Mouse (Mus musculus): ENCODE results near the gene Syn3.

Gene Syn3

GRCm38 (mm10) chr10:86342713-86343112 is 156.0 kb downstream of the Syn3 start:
- ATAC-seq (ENCODE audit: insufficient number of reproducible peaks, low FRiP score, low TSS enrichment): no peak

- ATAC-seq (ENCODE audit: insufficient number of reproducible peaks, low FRiP score, low TSS enrichment): no peak
Observed at GRCm38 (mm10) chr10:86342151-86342550, 156.5 kb downstream of the Syn3 start.

DNA sequence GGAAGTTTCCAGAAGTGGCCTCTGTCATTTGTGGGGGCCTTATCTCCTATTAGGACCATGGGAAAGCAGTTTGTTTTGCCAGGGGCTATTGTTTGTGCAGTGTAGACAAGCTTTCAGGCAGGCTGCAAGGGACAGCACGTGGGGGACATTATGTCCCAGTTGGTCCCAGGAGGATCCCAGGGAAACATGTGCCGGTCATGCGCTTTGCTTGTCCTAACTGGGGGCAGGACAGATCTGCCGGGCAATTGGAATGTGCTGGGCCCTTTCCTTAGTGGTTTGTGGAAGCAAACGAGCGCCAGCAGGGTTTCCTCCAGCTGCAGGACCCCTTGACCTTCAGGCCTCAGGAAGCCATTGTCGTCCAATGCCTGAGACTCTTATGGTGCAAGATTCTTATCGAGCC is 157.1 kb downstream of the Syn3 start:
- ATAC-seq (ENCODE audit: insufficient number of reproducible peaks, low FRiP score, low TSS enrichment): no peak

DNA sequence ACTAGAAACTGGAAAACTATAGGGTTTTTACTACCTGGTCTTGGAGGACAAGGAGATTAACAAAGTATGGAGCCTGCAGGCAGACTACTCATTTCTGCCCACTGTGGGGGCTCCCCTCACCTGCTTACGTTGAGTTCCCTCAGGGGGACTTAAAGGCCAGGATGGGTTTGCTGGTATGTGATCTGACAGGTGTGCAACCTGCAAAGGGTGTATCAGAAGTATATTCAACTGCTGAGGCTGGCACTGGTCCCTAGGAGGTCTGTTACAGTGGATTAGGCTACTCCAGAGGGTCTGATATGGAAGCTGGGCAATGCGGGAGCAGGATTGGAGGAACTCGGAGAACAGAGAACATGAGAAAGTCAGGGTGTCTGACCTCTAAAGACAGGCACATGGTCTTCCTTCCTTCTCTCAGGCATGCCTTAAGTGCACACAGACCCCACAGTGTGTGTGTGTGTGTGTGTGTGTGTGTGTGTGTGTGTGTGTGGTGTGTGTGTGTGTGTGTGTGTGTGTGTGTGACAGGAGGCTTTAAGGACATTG is 157.6 kb downstream of the Syn3 start:
- no peak for ATAC-seq (ENCODE audit: insufficient number of reproducible peaks, low FRiP score, low TSS enrichment)

DNA sequence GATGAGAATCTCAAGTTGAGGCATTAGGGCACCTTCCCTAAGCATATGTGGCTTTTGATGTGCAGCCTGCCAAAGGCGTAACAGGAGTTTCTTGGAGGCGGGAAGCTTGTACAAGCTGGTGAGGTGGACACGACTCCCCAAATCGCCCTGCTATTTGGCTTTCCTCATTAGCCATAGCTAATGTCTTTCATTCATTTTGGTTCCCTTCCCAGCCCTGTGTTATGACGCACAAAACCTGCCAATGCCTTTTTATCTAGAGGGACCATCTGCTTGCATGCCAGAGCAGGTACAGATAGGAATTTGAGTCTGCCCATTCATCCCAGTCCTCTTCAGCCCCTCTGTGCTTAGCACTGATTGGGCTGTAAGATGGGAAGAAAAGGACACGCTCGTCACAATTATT is 158.3 kb downstream of the Syn3 start:
- peak; percentile 11; the same call in 1 of the 2 replicates for ATAC-seq (ENCODE audit: insufficient number of reproducible peaks, low FRiP score, low TSS enrichment)

DNA sequence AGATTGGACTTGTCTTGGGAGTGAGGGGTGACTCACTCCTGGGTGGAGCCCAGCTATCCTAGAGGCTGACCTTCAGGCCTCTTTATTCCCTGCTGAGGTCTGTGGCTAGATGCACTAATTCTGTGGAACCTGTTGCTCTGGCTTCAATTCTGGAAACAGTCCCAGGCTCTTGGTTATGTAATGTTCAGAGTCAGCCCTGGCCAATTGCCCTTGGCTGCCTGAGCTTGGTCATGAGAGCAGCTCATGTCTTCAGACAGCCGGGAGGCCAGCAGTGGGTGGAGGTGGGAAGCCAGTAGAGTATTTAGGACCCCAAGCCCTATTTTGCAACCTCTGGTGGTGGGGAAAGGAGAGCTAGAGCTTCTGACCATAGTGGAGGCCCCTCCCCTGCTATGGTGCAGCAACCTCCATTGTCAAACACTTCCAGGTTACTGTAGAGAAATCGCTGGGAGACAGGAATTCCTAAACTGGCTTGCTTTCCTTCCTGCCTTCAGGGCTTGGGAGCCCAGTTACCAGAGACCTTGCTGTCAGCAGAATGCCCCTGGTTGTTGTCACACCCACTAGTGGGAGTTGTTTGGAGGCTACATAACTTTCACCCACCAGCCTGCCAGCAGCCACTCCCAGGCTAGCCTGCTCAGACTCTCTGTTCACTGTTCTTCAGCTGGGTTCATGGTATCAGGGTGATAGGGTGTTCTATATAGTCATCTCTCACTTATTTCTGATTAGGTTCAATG is 158.9 kb downstream of the Syn3 start:
- peak; percentile 80 for ATAC-seq (ENCODE audit: insufficient number of reproducible peaks, low FRiP score, low TSS enrichment)

DNA sequence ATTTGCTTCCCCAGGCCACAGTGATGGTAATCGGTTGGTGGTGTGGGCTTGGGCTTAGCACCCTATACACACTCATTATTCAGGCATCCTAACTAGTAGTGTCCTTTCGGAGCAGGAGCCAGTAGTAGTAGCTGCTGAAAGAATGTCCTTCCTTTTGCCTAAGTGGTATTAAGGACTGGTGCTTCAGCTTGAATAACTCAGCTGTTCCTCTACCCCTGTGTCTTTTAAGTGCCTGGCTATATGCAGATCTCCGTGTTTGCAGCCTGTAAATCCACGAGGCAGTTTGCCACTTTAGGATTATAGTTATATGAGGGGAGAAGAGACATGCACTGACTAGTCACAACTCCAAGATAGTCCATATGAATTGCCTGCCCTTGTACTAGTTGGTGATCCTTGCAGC is 159.6 kb downstream of the Syn3 start:
- ATAC-seq (ENCODE audit: insufficient number of reproducible peaks, low FRiP score, low TSS enrichment): no peak

DNA sequence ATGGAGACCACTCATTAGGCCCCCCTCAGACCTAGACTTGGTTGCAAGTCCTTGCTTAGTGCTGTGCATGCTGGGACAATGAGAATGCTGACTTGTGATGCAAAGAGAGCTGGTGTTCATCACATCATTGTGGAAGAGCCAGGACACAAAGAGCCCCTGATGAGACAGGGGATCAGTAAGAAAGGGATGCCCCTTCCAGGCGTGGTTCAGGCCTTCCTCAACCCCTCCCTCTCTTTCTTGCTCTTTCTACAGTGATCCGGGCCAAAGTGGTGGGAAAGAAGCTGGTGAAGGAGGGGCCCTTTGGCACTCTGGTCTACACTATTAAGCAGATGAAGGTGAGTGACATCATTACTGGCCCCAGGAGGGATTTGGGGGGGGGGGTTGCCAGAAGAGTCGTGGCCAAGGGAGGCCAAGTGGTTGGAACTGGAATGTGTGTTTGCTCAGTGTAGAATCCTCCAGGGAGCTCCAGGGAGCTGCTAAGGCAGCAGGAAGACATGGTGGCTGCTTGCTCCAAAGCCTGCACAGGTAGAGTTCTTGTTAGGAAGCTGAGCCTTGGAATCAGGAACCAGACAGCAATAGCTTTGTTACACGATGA is 160.5 kb downstream of the Syn3 start:
- ATAC-seq (ENCODE audit: insufficient number of reproducible peaks, low FRiP score, low TSS enrichment): no peak

- ATAC-seq (ENCODE audit: insufficient number of reproducible peaks, low FRiP score, low TSS enrichment): no peak
Observed at GRCm38 (mm10) chr10:86337239-86337638, 161.5 kb downstream of the Syn3 start.

- ATAC-seq (ENCODE audit: insufficient number of reproducible peaks, low FRiP score, low TSS enrichment): no peak
Observed at GRCm38 (mm10) chr10:86336506-86336905, 162.2 kb downstream of the Syn3 start.

DNA sequence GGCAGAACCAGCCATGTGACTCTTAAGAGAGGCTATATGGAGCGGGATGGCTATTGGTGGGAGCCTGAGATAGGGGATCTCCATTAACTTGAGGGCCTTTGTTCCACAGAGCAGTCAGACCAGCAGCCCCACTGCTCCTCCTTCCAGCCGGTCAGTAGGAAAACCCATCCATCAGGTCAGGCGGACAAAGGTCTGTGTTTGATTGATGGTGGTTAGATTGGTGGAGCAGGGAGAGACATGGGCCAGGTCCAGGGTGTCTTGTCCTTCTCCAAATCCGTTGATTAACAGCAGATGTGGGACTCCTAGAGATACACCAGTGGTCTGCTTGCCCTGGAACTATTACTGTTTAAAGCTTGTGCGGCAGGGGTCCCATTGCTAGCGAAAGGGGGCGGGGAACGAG is 164.1 kb downstream of the Syn3 start:
- ATAC-seq (ENCODE audit: insufficient number of reproducible peaks, low FRiP score, low TSS enrichment): no peak

DNA sequence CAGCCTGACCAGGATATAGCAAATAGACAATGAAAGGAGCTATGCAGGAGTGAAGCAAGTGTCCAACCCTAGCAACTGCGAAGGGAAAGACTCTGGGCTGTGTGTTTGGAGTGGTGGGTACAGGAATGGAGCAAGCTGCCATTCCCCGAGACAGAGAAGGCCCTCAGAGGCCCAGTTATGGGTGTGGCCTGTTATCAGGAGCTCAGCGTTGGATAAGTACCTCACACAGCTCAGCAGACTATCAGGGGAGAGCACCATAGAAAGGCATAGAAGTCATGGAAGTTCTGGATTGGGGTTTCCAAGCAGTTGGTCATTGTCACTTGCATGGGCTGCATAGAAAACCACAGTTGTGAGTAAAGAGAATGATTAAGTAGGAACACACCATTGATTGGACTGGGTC is 165.8 kb downstream of the Syn3 start:
- no peak for ATAC-seq (ENCODE audit: insufficient number of reproducible peaks, low FRiP score, low TSS enrichment)

- no peak for ATAC-seq (ENCODE audit: insufficient number of reproducible peaks, low FRiP score, low TSS enrichment)
Observed at GRCm38 (mm10) chr10:86331681-86332281, 166.9 kb downstream of the Syn3 start.

GRCm38 (mm10) chr10:86330993-86331680 is 167.6 kb downstream of the Syn3 start:
- no peak for ATAC-seq (ENCODE audit: insufficient number of reproducible peaks, low FRiP score, low TSS enrichment)

DNA sequence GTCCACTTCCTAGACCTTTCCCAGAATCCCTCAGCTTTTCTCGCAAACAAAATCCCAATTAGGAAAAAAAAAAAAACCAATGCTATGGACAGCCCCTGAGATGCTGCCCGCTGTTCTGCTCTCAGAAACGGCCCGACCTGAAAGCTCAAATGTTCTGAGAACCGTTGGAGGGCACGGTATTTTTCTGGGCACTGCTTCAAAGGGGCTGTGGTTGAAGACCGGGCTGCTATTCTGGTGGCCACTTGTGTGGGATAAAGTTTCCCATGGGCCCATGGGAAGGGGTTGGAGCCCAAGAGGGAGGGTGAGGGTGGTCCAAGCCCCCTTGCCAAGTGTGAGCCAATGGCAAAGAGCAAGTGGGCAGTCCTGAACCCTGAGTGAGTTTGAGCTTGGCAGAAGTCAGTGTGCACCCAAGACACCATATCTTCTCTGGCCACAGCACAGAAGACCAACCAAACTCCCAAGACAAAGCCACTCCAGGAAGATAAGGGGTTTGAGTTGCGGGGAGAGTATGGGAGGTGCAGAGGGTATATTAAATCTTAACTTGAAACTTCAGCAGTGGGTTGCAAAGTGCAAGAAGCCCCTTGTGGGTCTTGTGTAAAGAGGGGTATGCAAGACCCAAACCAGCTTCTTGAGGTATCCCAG is 169.3 kb downstream of the Syn3 start:
- no peak for ATAC-seq (ENCODE audit: insufficient number of reproducible peaks, low FRiP score, low TSS enrichment)

DNA sequence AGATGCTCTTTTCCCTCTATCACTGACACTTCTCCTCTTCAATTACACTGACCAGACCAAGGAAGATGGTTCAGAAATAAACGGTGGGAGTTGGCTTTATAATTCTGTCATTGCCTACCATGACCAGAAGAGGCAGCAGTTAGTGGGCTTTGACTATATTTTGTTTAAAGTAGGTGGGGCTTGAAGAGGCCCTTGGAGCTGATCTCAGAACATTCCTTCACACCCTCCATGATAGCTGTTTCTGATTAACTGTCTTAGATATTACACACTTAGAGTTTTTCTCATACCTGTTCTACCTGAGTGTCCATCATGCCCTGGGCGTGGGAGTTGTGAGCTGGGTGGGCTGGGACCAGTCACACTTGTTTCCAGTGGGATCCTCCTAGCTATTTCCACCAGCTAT is 170.0 kb downstream of the Syn3 start:
- ATAC-seq (ENCODE audit: insufficient number of reproducible peaks, low FRiP score, low TSS enrichment): no peak

DNA sequence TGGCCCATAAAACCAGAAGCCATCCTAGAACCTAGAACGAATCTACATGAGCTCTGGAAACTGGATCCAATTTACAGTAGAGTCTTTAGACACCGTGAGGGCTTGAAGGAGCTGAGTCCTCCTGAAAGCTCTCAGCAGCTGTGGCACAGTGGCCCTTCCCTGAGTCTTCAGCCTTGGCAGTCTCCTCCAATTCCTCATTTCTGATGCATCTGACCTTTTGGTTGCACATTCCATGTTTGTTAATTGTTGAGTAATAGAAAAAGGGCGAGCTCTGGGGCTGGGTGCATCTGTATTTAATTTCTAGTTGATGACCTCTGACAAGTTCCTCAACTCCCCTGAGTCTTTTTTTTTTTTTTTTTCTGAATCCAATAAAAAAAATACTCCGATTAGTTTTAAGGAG is 170.6 kb downstream of the Syn3 start:
- no peak for ATAC-seq (ENCODE audit: insufficient number of reproducible peaks, low FRiP score, low TSS enrichment)

- ATAC-seq (ENCODE audit: insufficient number of reproducible peaks, low FRiP score, low TSS enrichment): no peak
Observed at GRCm38 (mm10) chr10:86325272-86325671, 173.4 kb downstream of the Syn3 start.

- ATAC-seq (ENCODE audit: insufficient number of reproducible peaks, low FRiP score, low TSS enrichment): peak; percentile 32
Observed at GRCm38 (mm10) chr10:86323275-86323994, 175.3 kb downstream of the Syn3 start.

DNA sequence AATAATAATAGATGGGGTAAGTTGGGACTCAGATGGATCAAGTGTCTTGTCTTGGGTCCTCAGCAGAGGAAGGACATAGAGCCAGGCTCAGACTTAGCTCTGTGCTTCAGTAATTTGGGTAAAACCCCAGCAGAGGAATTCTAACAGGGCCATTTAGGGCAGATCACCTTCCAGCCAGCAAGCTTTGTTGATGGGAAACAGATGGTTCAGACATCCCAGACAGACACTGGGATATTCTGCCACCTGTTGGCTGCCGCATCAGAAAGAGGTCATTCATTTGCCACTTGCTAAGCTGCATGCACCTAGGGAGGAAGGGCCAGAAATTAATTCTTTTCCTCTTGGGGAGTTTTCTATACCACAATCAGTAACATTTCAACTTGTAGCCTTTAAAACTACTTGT is 176.7 kb downstream of the Syn3 start:
- ATAC-seq (ENCODE audit: insufficient number of reproducible peaks, low FRiP score, low TSS enrichment): peak; percentile 16; the same call in 1 of the 2 replicates

All from cerebellum, adult (tissue).